Comparison of ENCODE assay signal across 16 mouse cellular contexts in the genomic region with DNA sequence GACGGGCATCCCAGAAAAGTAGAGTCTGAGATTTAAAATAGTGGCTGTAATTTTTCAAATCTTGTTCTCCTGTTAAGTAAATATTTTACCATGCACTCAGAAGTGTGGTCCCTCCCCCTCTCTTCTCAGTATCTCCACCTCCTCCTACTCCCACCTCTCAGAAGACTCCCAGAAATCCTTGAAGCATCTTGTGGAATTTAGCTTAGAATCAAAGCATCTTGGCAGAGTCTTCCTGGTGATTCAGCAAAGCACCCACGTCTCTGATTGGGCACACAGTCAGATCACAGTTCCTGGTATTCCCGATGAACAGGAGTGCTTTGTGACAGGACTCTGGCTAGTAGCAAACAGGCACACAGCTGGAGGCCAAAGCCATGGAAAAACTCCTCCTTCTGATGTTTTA.
"Had no signal": no experiment of that assay in that cellular context is flagged by ENCODE, and none has a peak within 500 bp of the region (broad histone marks: within the 10 kb centered on the region; RNA-seq: fewer than 3 reads in every experiment).

No protein-coding gene starts in this region.

- H3K9ac ChIP-seq: limb, embryonic 13.5 days; liver, embryonic 14.5 days; midbrain, embryonic 12.5 days; neural tube, embryonic 13.5 days had no signal

- H3K27ac ChIP-seq: hindbrain, postnatal 0 days; kidney, postnatal 0 days; left cerebral cortex, adult 2 months; limb, embryonic 13.5 days; liver, embryonic 14.5 days; midbrain, embryonic 12.5 days; neural tube, embryonic 13.5 days; stomach, postnatal 0 days had no signal

- H3K27me3 ChIP-seq: limb, embryonic 13.5 days; midbrain, embryonic 12.5 days; neural tube, embryonic 13.5 days had no signal

- DNase-seq: kidney, adult 11 months; kidney, adult 9 months; kidney, postnatal 36 days; lung, adult 18-20 months; lung, postnatal 10 days; thymus, adult 18-20 months; thymus, postnatal 14 days had no signal

- ATAC-seq: hindbrain, postnatal 0 days; midbrain, embryonic 16.5 days had no signal

- H3K4me3 ChIP-seq: left cerebral cortex, adult 2 months; limb, embryonic 13.5 days; midbrain, embryonic 12.5 days; neural tube, embryonic 13.5 days had no signal

- H3K9me3 ChIP-seq: limb, embryonic 13.5 days; midbrain, embryonic 12.5 days; neural tube, embryonic 13.5 days had no signal

- H3K36me3 ChIP-seq: limb, embryonic 13.5 days; midbrain, embryonic 12.5 days; neural tube, embryonic 13.5 days had no signal

- H3K4me2 ChIP-seq: limb, embryonic 13.5 days; midbrain, embryonic 12.5 days; neural tube, embryonic 13.5 days had no signal
